ENCODE assay signal across 20 mouse cellular contexts in the genomic region with DNA sequence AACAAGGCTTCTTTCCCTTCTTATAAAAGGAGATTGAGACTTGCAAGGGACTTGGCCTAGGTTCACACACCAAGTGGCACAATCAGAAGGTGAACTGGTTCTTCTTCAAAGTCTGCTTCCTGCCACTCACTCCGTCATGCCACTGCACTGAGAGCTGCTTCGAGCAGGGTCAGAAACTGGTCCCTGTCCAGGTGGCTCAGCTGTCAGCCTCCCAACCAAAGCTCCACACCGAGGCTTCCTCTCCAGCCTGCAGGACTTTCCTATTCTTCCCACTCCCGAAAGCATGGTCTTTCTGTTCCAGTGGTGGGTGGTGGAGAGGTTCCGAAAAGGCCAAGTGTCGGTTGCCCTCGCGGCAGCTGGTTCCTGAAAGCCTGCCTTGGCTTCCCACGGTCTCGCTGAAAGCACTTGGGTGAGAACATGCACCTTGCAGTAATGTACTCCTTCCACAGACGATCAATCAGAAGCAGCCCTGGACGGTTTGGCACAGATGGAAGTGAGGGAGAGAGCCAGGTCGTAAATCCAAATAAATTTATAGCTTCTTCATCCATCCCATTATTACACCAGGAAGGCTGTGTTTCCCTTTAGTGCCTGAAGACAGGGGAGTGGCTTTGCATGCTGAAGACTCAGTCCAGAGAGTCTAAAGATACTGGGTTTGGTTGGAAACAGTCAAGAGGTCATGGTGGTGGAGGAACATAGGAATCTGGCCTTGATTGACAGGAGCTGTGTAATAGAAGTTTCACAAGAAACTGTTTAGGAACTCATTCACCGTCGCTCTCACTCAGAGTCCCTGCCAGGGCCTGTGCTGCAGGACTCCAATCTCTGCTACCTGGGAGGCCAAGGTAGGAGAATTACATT.
A peak's percentile ranks its signal among the peaks of the same experiment; 100 is the strongest.
DNase-seq lines count a peak whose midpoint lies in the region; ATAC-seq lines count a peak whose summit lies in the region.
"Had no signal": no experiment of that assay in that cellular context is flagged by ENCODE, and none has a peak within 500 bp of the region (broad histone marks: within the 10 kb centered on the region; RNA-seq: fewer than 3 reads in every experiment).

No protein-coding gene starts in this region.

- H3K27me3 ChIP-seq in kidney, embryonic 15.5 days, result peaks cover 74% of the 10 kb centered on the region
- no peaks in the 10 kb centered on the region; the same call in 1 of the 2 replicates for H3K27me3 ChIP-seq in midbrain, embryonic 11.5 days (ENCODE audit: control insufficient read depth, insufficient read depth, low read length)

- no peaks in the 10 kb centered on the region for H3K9me3 ChIP-seq in kidney, embryonic 15.5 days (replicated peaks)
- H3K9me3 ChIP-seq in midbrain, embryonic 11.5 days (ENCODE audit: control insufficient read depth, low read length), result no peaks in the 10 kb centered on the region
- H3K9me3 ChIP-seq: embryonic facial prominence, embryonic 10.5 days; forebrain, embryonic 15.5 days; heart, embryonic 10.5 days; hindbrain, embryonic 13.5 days had no signal

- peak; percentile 10 for DNase-seq in kidney, adult 18-20 months
- DNase-seq in fat pad, adult 2 months (ENCODE audit: extremely low read depth, low read depth, low spot score), result peak; percentile 94
- peak; percentile 19 for DNase-seq in kidney, adult 9 months
- DNase-seq in kidney, postnatal 25 days, result peak; percentile 5 to 43
- no peak for DNase-seq in embryo, embryonic 10 days (ENCODE audit: low spot score)
- no peak for DNase-seq in midbrain, embryonic 11.5 days (ENCODE audit: low spot score, missing footprints)
- DNase-seq in right cerebral cortex, adult 18-20 months, result no peak
- DNase-seq: adrenal gland, postnatal 14 days; cerebellum, adult 18-20 months; cerebellum, adult 9-11 months; cerebellum, postnatal 36 days; gastrocnemius, postnatal 36 days; heart, adult 18-20 months; heart, postnatal 10 days had no signal

- WGBS in kidney, embryonic 15.5 days, result 41% methylated on average over 15 of the region's 15 CpGs
- WGBS in midbrain, embryonic 11.5 days, result 87% methylated on average over 15 of the region's 15 CpGs

- no peak overlapping the region for H3K27ac ChIP-seq in kidney, embryonic 15.5 days
- no peak overlapping the region for H3K27ac ChIP-seq in midbrain, embryonic 11.5 days (ENCODE audit: low read depth, low read length)
- H3K27ac ChIP-seq: embryonic facial prominence, embryonic 10.5 days; forebrain, embryonic 15.5 days; heart, embryonic 10.5 days; hindbrain, embryonic 13.5 days had no signal

- H3K4me3 ChIP-seq in kidney, embryonic 15.5 days (replicated peaks), result no peak overlapping the region
- H3K4me3 ChIP-seq in midbrain, embryonic 11.5 days (ENCODE audit: low read depth, low read length), result no peak overlapping the region
- H3K4me3 ChIP-seq: embryonic facial prominence, embryonic 10.5 days; erythroblast, embryonic 14.5 days; forebrain, embryonic 15.5 days; heart, embryonic 10.5 days; hindbrain, embryonic 13.5 days had no signal

- H3K4me1 ChIP-seq in kidney, embryonic 15.5 days, result peaks cover 10% of the 10 kb centered on the region
- H3K4me1 ChIP-seq in midbrain, embryonic 11.5 days (ENCODE audit: control insufficient read depth, insufficient read depth, low read length), result no peaks in the 10 kb centered on the region
- H3K4me1 ChIP-seq: embryonic facial prominence, embryonic 10.5 days; heart, embryonic 10.5 days had no signal

- H3K4me2 ChIP-seq in kidney, embryonic 15.5 days, result no peak overlapping the region
- no peak overlapping the region for H3K4me2 ChIP-seq in midbrain, embryonic 11.5 days
- H3K4me2 ChIP-seq: forebrain, embryonic 15.5 days; hindbrain, embryonic 13.5 days had no signal

- H3K9ac ChIP-seq in kidney, embryonic 15.5 days, result no peak overlapping the region
- H3K9ac ChIP-seq in midbrain, embryonic 11.5 days (ENCODE audit: low read length), result no peak overlapping the region
- H3K9ac ChIP-seq: forebrain, embryonic 15.5 days; hindbrain, embryonic 13.5 days had no signal

- ATAC-seq in kidney, embryonic 15.5 days (replicated peaks; ENCODE audit: low FRiP score), result no peak
- ATAC-seq in midbrain, embryonic 11.5 days (ENCODE audit: low FRiP score), result no peak
- ATAC-seq: forebrain, embryonic 15.5 days had no signal

- H3K36me3 ChIP-seq in kidney, embryonic 15.5 days, result no peaks in the 10 kb centered on the region
- H3K36me3 ChIP-seq in midbrain, embryonic 11.5 days (ENCODE audit: control insufficient read depth, insufficient read depth, low read length), result no peaks in the 10 kb centered on the region
- H3K36me3 ChIP-seq: embryonic facial prominence, embryonic 10.5 days; forebrain, embryonic 15.5 days; heart, embryonic 10.5 days; hindbrain, embryonic 13.5 days had no signal

Comparison
In these comparisons a context has a peak if more than half of its experiments do, and no peak if none do; other contexts are left out.
1. DNase-seq: peak in kidney, adult 18-20 months (single experiment), fat pad, adult 2 months (single experiment), kidney, adult 9 months (single experiment) and kidney, postnatal 25 days (2 of 2); none in embryo, embryonic 10 days (single experiment), midbrain, embryonic 11.5 days (single experiment) and right cerebral cortex, adult 18-20 months (single experiment).